Mouse (Mus musculus): ENCODE measurements around the gene Dpp9.

Dpp9 gene

GRCm38 (mm10) chr17:56182975-56183657 lies 35.6 kb downstream of the Dpp9 start:
- peak in 1 of 2 experiments; percentile 10 for DNase-seq

- DNase-seq, result no peak
Measured at GRCm38 (mm10) chr17:56175416-56175815, 43.3 kb downstream of the Dpp9 start.

- DNase-seq, result no peak
Measured at GRCm38 (mm10) chr17:56173401-56174046, 45.2 kb downstream of the Dpp9 start.

- DNase-seq, result no peak
Measured at GRCm38 (mm10) chr17:56171881-56172280, 46.8 kb downstream of the Dpp9 start.

- DNase-seq, result no peak
Measured at GRCm38 (mm10) chr17:56171456-56171855, 47.2 kb downstream of the Dpp9 start.

GRCm38 (mm10) chr17:56170636-56171035 lies 48.1 kb downstream of the Dpp9 start:
- no peak for DNase-seq

GRCm38 (mm10) chr17:56169830-56170229 lies 48.9 kb downstream of the Dpp9 start:
- DNase-seq, result no peak

- DNase-seq, result no peak
Measured at GRCm38 (mm10) chr17:56165671-56166070, 53.0 kb downstream of the Dpp9 start.

- no peak for DNase-seq
Measured at GRCm38 (mm10) chr17:56164510-56164909, 54.2 kb downstream of the Dpp9 start.

GRCm38 (mm10) chr17:56163523-56164102 lies 55.1 kb downstream of the Dpp9 start:
- DNase-seq, result no peak

GRCm38 (mm10) chr17:56162231-56162774 lies 56.4 kb downstream of the Dpp9 start, which contains the start of gene Tnfaip8l1:
Gene Tnfaip8l1, plus strand, starts transcription at chr17:56162477.
- peak; percentile 88 to 94 for DNase-seq

GRCm38 (mm10) chr17:56159729-56160128 lies 59.0 kb downstream of the Dpp9 start:
- peak; percentile 57 to 60 for DNase-seq

GRCm38 (mm10) chr17:56153643-56154042 lies 65.1 kb downstream of the Dpp9 start:
- peak; percentile 26 to 46 for DNase-seq

GRCm38 (mm10) chr17:56149897-56150296 lies 68.8 kb downstream of the Dpp9 start:
- DNase-seq, result no peak

- no peak for DNase-seq
Measured at GRCm38 (mm10) chr17:56148790-56149618, 69.7 kb downstream of the Dpp9 start.

GRCm38 (mm10) chr17:56148280-56148679 lies 70.4 kb downstream of the Dpp9 start:
- no peak for DNase-seq

- no peak for DNase-seq
Measured at GRCm38 (mm10) chr17:56147420-56147819, 71.3 kb downstream of the Dpp9 start.

- no peak for DNase-seq
Measured at GRCm38 (mm10) chr17:56146131-56146530, 72.6 kb downstream of the Dpp9 start.

GRCm38 (mm10) chr17:56144546-56144945 lies 74.2 kb downstream of the Dpp9 start:
- DNase-seq, result no peak

GRCm38 (mm10) chr17:56141702-56142605 lies 76.8 kb downstream of the Dpp9 start:
- DNase-seq, result peak; percentile 78 to 80

- DNase-seq, result peak; percentile 83 to 86
Measured at GRCm38 (mm10) chr17:56139858-56140595, 78.7 kb downstream of the Dpp9 start, which contains the start of gene Sema6b. Gene Sema6b, minus strand, starts transcription at chr17:56140343.

Measured in cerebellum, postnatal 36 days (tissue).